ENCODE assay signal across 28 mouse cellular contexts in the genomic region with DNA sequence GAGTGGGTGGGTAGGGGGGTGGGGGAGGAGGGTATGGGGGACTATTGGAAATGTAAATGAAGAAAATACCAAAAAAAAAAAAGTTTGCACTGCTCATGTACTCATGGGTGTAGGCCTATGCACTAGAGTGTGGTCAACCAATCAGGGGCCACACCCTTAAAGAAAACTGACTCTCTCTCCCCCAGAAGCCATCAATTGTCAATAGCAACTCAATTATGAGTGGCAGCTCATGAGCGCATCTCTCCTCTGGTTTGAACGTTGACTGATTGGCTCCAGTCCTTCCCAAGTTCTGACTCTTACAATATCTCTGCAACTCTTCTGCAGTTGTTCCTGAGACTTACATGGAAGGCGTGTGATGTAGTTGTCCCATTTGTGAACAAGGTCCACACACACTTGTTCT.
"Had no signal": no experiment of that assay in that cellular context is flagged by ENCODE, and none has a peak within 500 bp of the region (broad histone marks: within the 10 kb centered on the region; RNA-seq: fewer than 3 reads in every experiment).

No protein-coding gene starts in this region.

- DNase-seq: gastrocnemius, adult 2 months; gastrocnemius, postnatal 10 days; gastrocnemius, postnatal 25 days; heart, adult 18-20 months; heart, postnatal 14 days; heart, postnatal 36 days; kidney, adult 18-20 months; kidney, adult 9 months; kidney, postnatal 14 days; kidney, postnatal 36 days; layer of hippocampus, adult 9-11 months; liver; liver, embryonic 13.5 days; liver, postnatal 0 days had no signal

- H3K9me3 ChIP-seq: heart, embryonic 13.5 days; heart, embryonic 15.5 days; intestine, embryonic 15.5 days; kidney, embryonic 15.5 days; limb, embryonic 10.5 days; limb, embryonic 12.5 days; liver, embryonic 13.5 days; liver, embryonic 15.5 days had no signal

- H3K4me3 ChIP-seq: gastrocnemius, adult 2 months; heart, embryonic 13.5 days; heart, embryonic 15.5 days; intestine, embryonic 15.5 days; kidney, embryonic 15.5 days; left cerebral cortex, adult 2 months; limb, embryonic 10.5 days; limb, embryonic 12.5 days; liver, embryonic 13.5 days; liver, embryonic 15.5 days had no signal

- H3K9ac ChIP-seq: heart, embryonic 13.5 days; heart, embryonic 15.5 days; hindbrain, embryonic 14.5 days; intestine, embryonic 15.5 days; kidney, embryonic 15.5 days; limb, embryonic 12.5 days; liver, embryonic 13.5 days; liver, embryonic 15.5 days; liver, postnatal 0 days had no signal

- H3K27me3 ChIP-seq: heart, embryonic 13.5 days; heart, embryonic 15.5 days; intestine, embryonic 15.5 days; kidney, embryonic 15.5 days; limb, embryonic 12.5 days; liver, embryonic 13.5 days; liver, embryonic 15.5 days had no signal

- H3K4me1 ChIP-seq: heart, embryonic 15.5 days; intestine, embryonic 15.5 days; kidney, embryonic 15.5 days; liver, embryonic 13.5 days; liver, embryonic 15.5 days had no signal

- H3K27ac ChIP-seq: gastrocnemius, adult 2 months; heart, embryonic 13.5 days; heart, embryonic 15.5 days; hindbrain, embryonic 14.5 days; intestine, embryonic 15.5 days; kidney, embryonic 15.5 days; kidney, postnatal 0 days; left cerebral cortex, adult 2 months; limb, embryonic 10.5 days; limb, embryonic 12.5 days; liver, embryonic 13.5 days; liver, embryonic 15.5 days had no signal

- ATAC-seq: hindbrain, embryonic 16.5 days; intestine, embryonic 15.5 days; intestine, postnatal 0 days; liver, postnatal 0 days had no signal

- H3K4me2 ChIP-seq: heart, embryonic 11.5 days; heart, embryonic 13.5 days; heart, embryonic 15.5 days; hindbrain, embryonic 14.5 days; intestine, embryonic 15.5 days; kidney, embryonic 15.5 days; limb, embryonic 12.5 days; liver, embryonic 11.5 days; liver, embryonic 13.5 days; liver, embryonic 15.5 days had no signal

- H3K36me3 ChIP-seq: heart, embryonic 13.5 days; heart, embryonic 15.5 days; intestine, embryonic 15.5 days; kidney, embryonic 15.5 days; limb, embryonic 10.5 days; limb, embryonic 12.5 days; liver, embryonic 13.5 days; liver, embryonic 15.5 days had no signal
